Mouse (Mus musculus) heart, postnatal 36 days (tissue): ENCODE results near the gene Hipk3. TPM values are rescaled to one million over a fixed set of nuclear protein-coding genes. Genes with fewer than 3 reads are reported as not detected.

ENCODE experiments used
- DNase-seq, 2 experiments: peaks; one replicate each; pipeline ENCODE4 v3.0.0; 2021 to 2022
- intact Hi-C: fragments of 180-260 bp; cut with DNase I; formaldehyde crosslinking; loops from one replicate; pipeline ENCODE4 v1.15.1; 2025
- total RNA-seq, 2 experiments: library from RNA; stranded (reverse); gene quantifications; 2 replicates each; pipeline ENCODE4 v1.2.3; 2021

Gene Hipk3
- total RNA-seq, 2 experiments from 2014 or later = 209 to 219 TPM

GRCm38 (mm10) chr2:104477398-104478015 lies 16.7 kb downstream of the Hipk3 start:
- DNase-seq = no peak
- intact Hi-C loops = no loop called here

GRCm38 (mm10) chr2:104472056-104472455 lies 22.2 kb downstream of the Hipk3 start:
- no peak for DNase-seq
- intact Hi-C loops = no loop called here

GRCm38 (mm10) chr2:104471161-104471560 lies 23.1 kb downstream of the Hipk3 start:
- DNase-seq = no peak
- intact Hi-C loops = loop anchor here (2.0 kb wide), 1 partner anchor 20 kb away; no protein-coding TSS in a partner anchor

- DNase-seq = no peak
- intact Hi-C loops = loop anchor here (2.0 kb wide), 1 partner anchor 20 kb away; no protein-coding TSS in a partner anchor
These were observed 23.7 kb downstream of the Hipk3 start for GRCm38 (mm10) chr2:104470536-104470935.

GRCm38 (mm10) chr2:104468419-104468818 lies 25.8 kb downstream of the Hipk3 start:
- DNase-seq = no peak
- intact Hi-C loops = no loop called here

GRCm38 (mm10) chr2:104466908-104467616 lies 27.2 kb downstream of the Hipk3 start:
- no peak for DNase-seq
- intact Hi-C loops = no loop called here

- DNase-seq = no peak
- intact Hi-C loops = no loop called here
These were observed 28.4 kb downstream of the Hipk3 start for GRCm38 (mm10) chr2:104465639-104466430.

GRCm38 (mm10) chr2:104460021-104460420 lies 34.2 kb downstream of the Hipk3 start:
- DNase-seq = no peak

GRCm38 (mm10) chr2:104458569-104459332 lies 35.5 kb downstream of the Hipk3 start:
- intact Hi-C loops = no loop called here
- DNase-seq = no peak

More at GRCm38 (mm10) chr2:104460021-104460420, 34.2 kb downstream of the Hipk3 start:
- intact Hi-C loops = no loop called here

GRCm38 (mm10) chr2:104457106-104457505 lies 37.1 kb downstream of the Hipk3 start:
- intact Hi-C loops = no loop called here

GRCm38 (mm10) chr2:104450685-104451084 lies 43.6 kb downstream of the Hipk3 start:
- DNase-seq = no peak
- intact Hi-C loops = no loop called here

More at GRCm38 (mm10) chr2:104457106-104457505, 37.1 kb downstream of the Hipk3 start:
- no peak for DNase-seq

GRCm38 (mm10) chr2:104449191-104449590 lies 45.1 kb downstream of the Hipk3 start:
- no peak for DNase-seq
- intact Hi-C loops = loop anchor here (10.0 kb wide), 1 partner anchor 206 kb away; no protein-coding TSS in a partner anchor

- DNase-seq = no peak
- intact Hi-C loops = loop anchor here (10.0 kb wide), 1 partner anchor 207 kb away; no protein-coding TSS in a partner anchor
These were observed 46.0 kb downstream of the Hipk3 start for GRCm38 (mm10) chr2:104448201-104448600.

- intact Hi-C loops = loop anchor here (10.0 kb wide), 1 partner anchor 209 kb away; no protein-coding TSS in a partner anchor
- DNase-seq = no peak
These were observed 48.2 kb downstream of the Hipk3 start for GRCm38 (mm10) chr2:104446016-104446415.

- intact Hi-C loops = loop anchor here (1.0 to 10.0 kb wide), 4 partner anchors 50 to 210 kb away; partner anchors contain the start of gene Hipk3
- DNase-seq = peak; percentile 63 to 66
These were observed 49.5 kb downstream of the Hipk3 start for GRCm38 (mm10) chr2:104444776-104445175.

- no peak for DNase-seq
- intact Hi-C loops = loop anchor here (10.0 kb wide), 1 partner anchor 212 kb away; no protein-coding TSS in a partner anchor
These were observed 51.9 kb downstream of the Hipk3 start for GRCm38 (mm10) chr2:104442341-104442740.

- intact Hi-C loops = no loop called here
- DNase-seq = no peak
These were observed 58.0 kb downstream of the Hipk3 start for GRCm38 (mm10) chr2:104436226-104436625.

GRCm38 (mm10) chr2:104431067-104431466 lies 63.2 kb downstream of the Hipk3 start:
- no peak for DNase-seq
- intact Hi-C loops = loop anchor here (5.0 kb wide), 1 partner anchor 389 kb away; no protein-coding TSS in a partner anchor

GRCm38 (mm10) chr2:104430566-104430965 lies 63.7 kb downstream of the Hipk3 start:
- no peak for DNase-seq
- intact Hi-C loops = loop anchor here (5.0 kb wide), 1 partner anchor 388 kb away; no protein-coding TSS in a partner anchor

- intact Hi-C loops = no loop called here
- no peak for DNase-seq
These were observed 68.1 kb downstream of the Hipk3 start for GRCm38 (mm10) chr2:104426112-104426511.
